Mouse (Mus musculus) testis, adult 2 months (tissue): ENCODE results near the gene Ckap5.

Experiments
- CTCF ChIP-seq: fragments of 200-500 bp; IDR thresholded peaks from 2 replicates; pipeline ENCODE4 v1.5.1; 2012; ENCODE audit warnings: low read depth, mild to moderate bottlenecking, inconsistent platforms, low read length, moderate library complexity; ENCODE audit not compliant: control insufficient read depth, insufficient read depth, insufficient replicate concordance
- POLR2A ChIP-seq: fragments of 200-500 bp; IDR thresholded peaks from 2 replicates; pipeline ENCODE4 v1.6.1; 2012; ENCODE audit warnings: low read depth, mild to moderate bottlenecking, inconsistent platforms, low read length, moderate library complexity; ENCODE audit not compliant: control insufficient read depth

DNA sequence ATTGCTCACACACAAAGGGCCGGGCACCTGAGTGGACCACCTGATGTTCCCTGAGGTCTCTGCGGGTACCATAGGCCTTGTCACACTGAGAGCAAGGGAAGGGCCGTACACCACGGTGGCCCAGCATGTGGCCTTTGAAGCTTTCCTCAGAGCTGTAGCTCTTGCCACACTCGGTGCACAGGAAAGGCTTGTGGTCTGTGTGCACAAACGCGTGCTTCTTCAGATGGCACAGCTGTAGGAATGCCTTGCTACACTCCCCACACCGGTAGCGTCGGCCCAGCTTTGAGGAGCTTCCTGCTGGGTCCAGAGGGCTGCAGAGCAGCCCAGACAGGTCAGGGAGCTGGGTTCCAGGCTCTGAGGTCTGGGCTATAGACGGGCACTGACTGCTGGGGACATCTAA, 119.2 kb downstream of the Ckap5 start:
- TF ChIP-seq CTCF (no peak), POLR2A (no peak)
